Mouse (Mus musculus) forelimb bud, embryonic 11.5 days (tissue): Measurements from ENCODE around the gene A730009L09Rik.

Experiments used
- DNase-seq: peaks from one replicate; pipeline ENCODE4 v3.0.0-alpha.2; 2012; ENCODE audit warnings: low read depth, low spot score

A730009L09Rik gene

DNA sequence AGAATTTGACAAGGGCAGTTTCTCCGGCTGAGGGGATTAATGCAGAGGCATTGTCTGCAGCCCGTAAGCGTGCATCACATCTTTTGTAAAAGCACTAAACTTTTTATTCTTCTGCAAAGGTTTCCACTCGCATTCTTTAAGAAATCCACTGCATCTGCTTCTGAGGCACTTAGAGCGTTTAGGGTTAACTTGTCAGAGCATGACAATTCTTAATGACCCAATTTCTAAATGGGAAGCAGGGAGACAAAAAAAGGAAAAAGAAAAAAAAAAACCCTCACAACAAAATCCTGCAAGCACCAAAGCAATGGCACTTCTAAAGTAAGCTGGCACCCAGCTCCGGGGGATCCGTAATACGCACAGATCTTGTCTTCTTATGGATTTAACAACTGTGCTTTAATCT lies at the start of gene A730009L09Rik:
Gene A730009L09Rik, plus strand, starts transcription at position 301 of the 400 bp plus-strand sequence.
- no peak for DNase-seq

DNA sequence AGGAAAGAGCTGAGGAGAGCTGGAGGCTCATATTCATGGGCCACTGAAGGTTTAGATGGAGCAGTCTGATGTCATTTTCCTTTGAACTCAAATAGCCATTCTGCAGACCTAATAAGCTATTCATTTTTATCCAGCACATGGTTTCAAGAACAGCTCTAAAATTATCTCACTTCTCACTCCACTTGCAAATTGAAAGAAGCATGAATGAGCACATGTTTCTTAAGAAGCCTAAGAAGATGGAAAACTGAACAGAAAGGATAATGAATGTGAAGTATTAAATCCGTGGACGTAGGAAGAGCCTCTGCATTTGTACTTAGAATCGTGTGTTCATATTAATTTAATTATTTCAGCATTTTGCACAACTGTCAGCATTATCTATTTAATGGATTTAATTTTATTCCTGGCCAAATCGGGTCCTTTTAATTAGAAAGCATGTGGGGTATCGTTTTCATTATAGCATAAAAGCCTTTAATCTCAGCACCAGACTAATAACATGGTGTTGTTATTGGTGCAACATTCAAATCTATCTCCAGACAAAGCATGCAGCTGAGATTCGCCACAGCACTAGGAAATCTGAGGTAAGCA lies 49.2 kb upstream of the A730009L09Rik start:
- no peak for DNase-seq

- DNase-seq: no peak
Observed at GRCm38 (mm10) chr16:84468898-84469297, 46.0 kb upstream of the A730009L09Rik start.

- DNase-seq: no peak
Observed at GRCm38 (mm10) chr16:84469994-84470393, 44.9 kb upstream of the A730009L09Rik start.

DNA sequence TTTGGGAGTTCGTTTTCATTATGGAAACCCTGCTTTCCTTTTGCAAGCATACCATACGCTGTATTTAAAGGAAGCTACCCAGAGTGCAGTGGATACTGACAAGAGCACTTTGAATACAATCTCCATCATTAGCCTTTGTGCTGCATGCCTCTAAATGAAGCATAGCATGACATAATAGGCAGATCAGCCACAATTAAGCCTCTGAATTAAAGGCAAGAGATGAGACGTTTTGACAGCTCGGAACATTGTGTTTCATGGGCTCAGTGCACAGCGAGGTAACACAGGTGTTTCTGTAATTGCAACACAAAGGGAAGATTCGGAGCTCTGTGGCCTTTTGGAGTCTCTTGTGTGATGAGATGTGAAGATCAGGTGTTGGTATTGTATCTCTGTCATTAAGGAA lies 41.5 kb upstream of the A730009L09Rik start:
- DNase-seq: no peak

DNA sequence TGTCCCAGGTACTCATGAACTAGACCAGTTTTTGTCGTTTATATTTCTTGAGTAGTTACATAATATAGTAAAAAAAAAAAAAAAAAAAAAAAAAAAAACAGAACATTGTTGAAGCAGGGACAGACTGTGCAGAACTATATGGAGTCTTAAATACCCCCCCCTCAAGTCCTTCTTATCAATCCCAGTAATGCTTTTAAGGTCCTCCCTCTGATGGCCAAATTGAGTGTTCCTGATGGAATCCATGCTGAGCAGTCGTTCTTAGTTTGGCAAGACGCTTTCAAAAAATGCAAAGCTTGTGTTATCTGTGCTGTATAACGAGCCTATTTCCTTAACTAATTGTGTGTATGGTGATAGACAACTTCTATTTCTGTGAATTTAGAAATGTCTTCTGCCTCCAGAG lies 40.2 kb upstream of the A730009L09Rik start:
- no peak for DNase-seq

DNA sequence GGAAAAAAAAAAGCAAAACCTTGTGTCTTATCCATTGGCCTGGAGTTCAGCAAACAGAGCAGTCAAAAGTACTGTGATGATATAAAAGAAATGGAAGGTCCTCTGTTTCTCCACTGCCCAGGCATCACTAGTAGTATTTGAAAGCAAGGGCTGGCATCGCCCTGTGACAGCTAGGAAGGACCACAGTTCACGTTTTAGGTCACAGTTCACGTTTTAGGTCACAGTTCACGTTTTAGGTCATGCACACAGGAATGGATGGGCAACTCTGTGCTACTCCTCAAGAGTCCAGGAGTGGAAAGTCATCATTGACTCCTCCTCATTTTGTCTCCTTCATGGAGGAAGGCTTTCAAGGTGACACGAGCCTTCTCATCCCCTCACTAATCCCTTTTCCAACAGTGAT lies 38.0 kb upstream of the A730009L09Rik start:
- no peak for DNase-seq

GRCm38 (mm10) chr16:84477528-84477927 lies 37.4 kb upstream of the A730009L09Rik start:
- no peak for DNase-seq

DNA sequence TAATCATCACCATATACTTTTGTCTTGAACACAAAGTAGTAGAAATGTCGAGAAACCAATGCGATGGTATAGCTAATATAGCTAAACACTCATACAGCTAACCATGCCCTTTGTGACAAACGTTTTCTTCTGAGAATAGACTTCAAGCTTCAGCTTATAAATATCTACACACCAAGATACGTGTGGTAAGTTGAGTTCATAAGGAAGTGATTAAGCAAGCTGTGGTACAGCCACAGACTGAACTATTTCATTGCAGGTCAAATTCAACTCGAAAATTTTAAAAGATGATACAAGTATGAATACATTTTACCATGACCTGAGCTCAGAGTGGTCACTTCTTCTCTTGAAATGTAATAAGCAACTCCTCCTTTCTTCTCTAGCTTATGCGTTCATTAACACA lies 37.0 kb upstream of the A730009L09Rik start:
- no peak for DNase-seq

DNA sequence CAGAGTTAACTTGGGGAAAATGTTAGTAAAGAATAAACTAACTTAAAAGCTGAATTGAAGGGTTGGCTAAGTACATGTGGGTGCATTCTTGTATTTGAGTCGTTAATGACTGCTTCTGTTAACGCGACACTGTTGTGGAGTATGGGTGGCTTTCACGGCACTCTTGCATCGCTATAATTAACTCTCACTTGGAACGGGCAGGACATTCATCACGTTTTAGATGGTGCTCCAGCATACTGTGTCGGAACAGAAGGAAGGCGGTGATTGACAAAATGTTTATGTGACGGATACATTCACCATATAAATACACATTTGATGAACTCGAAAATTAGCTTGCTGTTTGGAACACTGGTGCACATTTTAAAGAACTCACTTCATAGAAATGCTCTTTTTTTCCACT lies 29.0 kb upstream of the A730009L09Rik start:
- no peak for DNase-seq

- no peak for DNase-seq
Observed at GRCm38 (mm10) chr16:84494818-84495217, 20.1 kb upstream of the A730009L09Rik start.

- DNase-seq: peak; percentile 14
Observed at GRCm38 (mm10) chr16:84495438-84495837, 19.5 kb upstream of the A730009L09Rik start.

DNA sequence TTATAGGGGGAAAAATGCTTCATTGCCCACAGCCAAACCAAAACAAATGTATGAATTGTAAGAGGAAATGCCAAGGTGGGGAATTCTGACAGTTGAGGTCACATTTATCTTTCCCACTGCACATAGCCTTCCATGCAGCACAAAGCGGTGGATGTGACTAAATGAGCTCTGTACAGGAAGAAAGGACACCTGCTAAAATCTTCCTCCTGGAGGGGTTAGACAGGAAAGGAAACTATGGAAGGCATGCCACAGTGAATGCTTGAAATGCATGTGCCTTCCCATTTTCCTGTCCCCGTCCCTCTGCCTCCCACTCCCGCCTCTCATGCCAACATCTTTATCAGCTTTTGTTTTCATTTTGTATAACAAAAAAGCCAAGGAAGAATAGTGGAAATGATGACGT lies 7.2 kb upstream of the A730009L09Rik start:
- DNase-seq: no peak

GRCm38 (mm10) chr16:84521975-84522635 lies 7.2 kb downstream of the A730009L09Rik start:
- DNase-seq: no peak

DNA sequence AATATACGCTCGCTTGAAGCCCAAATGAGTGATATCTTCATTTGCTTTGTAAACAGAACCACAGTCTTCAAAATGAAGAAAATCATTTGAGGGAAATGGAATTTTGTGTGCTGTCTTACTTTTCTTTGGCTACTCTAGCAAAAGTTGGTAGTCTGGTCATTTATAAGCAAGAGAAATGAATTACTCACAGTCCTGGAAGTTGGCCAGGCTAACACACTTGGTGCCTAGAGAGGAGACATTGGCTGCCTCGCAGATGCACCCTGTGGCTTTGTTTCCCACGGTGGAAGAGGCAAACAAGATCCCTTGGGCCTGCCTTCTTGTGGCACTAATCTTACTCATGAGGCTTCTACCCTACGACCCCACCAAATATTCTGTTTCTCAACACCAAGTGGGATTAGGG lies 8.1 kb downstream of the A730009L09Rik start:
- no peak for DNase-seq

DNA sequence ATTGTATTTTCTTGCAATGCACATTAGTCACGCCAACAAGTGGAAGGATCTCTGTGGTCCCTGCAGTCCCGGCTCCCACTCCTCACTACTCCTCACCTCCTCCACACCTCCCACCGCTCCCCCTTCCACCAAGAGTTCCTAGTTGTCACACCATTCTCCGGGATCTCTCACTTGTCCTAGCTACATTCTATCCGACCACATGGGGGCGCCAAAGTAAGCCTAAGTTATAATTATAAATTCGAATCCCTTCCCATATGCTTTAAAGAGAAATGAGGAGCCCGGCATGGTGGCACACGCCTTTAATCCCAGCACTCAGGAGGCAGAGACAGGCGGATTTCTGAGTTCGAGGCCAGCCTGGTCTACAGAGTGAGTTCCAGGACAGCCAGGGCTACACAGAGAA lies 12.5 kb downstream of the A730009L09Rik start:
- DNase-seq: peak; percentile 27

GRCm38 (mm10) chr16:84532803-84533202 lies 17.9 kb downstream of the A730009L09Rik start:
- no peak for DNase-seq

GRCm38 (mm10) chr16:84546059-84546458 lies 31.1 kb downstream of the A730009L09Rik start:
- DNase-seq: no peak

DNA sequence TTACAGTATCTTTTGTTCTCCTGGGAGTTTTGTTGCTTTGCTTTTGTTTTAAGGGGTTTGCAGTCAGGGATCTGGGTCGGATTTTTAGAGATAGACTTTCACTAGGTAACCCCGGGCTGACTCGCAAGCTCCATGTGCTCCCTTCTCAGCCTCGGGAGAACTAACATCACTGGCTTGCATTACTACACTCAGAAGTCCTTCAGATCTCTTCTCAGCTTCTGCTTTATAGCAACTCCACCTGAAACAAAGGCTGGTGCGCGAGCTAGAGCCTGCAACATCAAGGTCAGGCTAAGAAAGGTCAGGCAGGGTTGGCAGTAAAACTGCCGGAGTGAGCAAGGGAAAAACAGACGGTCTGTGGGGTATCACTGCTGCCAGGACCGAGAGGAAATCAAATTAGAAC lies 34.2 kb downstream of the A730009L09Rik start:
- peak; percentile 16 for DNase-seq

GRCm38 (mm10) chr16:84550445-84550844 lies 35.5 kb downstream of the A730009L09Rik start:
- DNase-seq: no peak

DNA sequence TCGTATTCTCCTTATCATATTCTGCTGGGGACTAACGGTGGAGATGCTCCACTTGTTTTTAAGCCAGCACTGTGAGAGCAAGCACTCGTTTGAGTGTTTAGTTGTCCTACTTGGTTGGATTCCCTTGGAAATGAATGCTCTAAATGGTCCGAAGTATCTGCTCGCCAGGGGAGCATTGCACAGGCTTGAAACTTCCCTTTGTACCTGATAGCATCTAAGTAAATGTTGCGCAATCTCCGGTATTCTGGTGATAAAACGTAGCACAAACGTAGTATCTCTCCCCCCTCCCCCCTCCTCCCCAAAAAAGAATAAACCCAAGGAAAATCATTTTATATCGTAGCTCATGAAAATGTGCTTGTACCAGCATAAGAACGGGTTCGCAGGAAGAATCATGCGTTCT lies 39.1 kb downstream of the A730009L09Rik start:
- DNase-seq: no peak

GRCm38 (mm10) chr16:84558113-84558917 lies 43.4 kb downstream of the A730009L09Rik start:
- no peak for DNase-seq
